Mouse (Mus musculus): Measurements from ENCODE around the gene Sbf2. TPM values are rescaled to one million over a fixed set of nuclear protein-coding genes. Genes with fewer than 3 reads are reported as not detected.

Gene Sbf2
- polyA plus RNA-seq, 1 experiment from 2014 or later = 38.5 TPM

DNA sequence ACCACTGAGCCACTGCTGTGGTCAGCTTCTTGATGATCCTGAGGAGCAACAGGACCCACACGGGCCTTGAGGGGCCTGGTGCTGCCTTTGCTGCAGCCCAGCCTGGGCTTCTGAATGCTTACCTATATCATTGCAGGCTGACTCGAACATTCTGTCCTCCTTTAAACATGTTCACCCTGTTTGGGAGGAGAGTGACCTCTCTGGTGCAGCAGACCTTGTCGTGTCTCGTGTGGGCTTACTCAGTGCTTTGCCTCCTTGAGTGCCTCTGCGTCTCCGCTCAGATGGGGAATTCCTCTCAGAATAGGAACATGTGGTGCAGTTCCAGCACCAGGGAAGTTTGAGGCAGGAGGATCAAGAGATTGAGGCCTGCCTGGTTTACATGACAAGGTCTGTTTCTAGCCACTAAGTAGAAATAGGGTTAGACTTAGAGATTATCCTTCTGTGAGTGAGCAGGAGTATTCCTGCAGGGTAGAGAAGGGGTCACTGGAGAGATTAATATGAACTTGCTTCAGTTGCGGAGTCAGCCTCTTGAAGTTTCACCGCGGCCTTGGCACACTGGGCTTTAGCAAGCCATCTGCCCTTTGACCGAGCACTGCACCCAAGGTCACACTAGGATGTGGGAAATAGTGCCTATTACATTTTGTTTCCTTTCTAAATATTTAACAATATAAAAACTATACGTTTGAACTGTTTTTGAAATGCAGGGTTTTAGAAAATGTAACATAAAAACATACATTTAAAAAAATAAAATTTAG is 356.3 kb downstream of the Sbf2 start:
- no peaks in the 10 kb centered on the region for H3K27me3 ChIP-seq
- 0 out of 2 replicates have a peak, but pooled peaks have one; percentile 49 for ATAC-seq (replicated peaks; ENCODE audit: low FRiP score)
- peak overlapping the region; percentile 49 for H3K27ac ChIP-seq
- peaks cover 27% of the 10 kb centered on the region for H3K4me1 ChIP-seq
- no peak overlapping the region for H3K4me3 ChIP-seq (replicated peaks)
- no peak overlapping the region for H3K9ac ChIP-seq
- H3K36me3 ChIP-seq = peaks cover 11% of the 10 kb centered on the region; the same call in 1 of the 2 replicates
- H3K9me3 ChIP-seq (replicated peaks) = no peaks in the 10 kb centered on the region
- no peak overlapping the region for H3K4me2 ChIP-seq
- WGBS = 55% methylated on average over 11 of the region's 11 CpGs

Other genes starting within 250 kb of the Sbf2 start
- gene Adm, start 12.7 kb upstream of the Sbf2 start, polyA plus RNA-seq (2015; fragmentation: Nextera tagmentation; extraction: Ambion mirVana) = 9.9 and 12.5 TPM in 2 replicates
- 7.1 and 9.8 TPM in 2 replicates for gene Ampd3, start 153.3 kb upstream of the Sbf2 start, polyA plus RNA-seq (2015; fragmentation: Nextera tagmentation; extraction: Ambion mirVana)
- 30.2 and 30.8 TPM in 2 replicates for gene Rnf141, start 229.5 kb upstream of the Sbf2 start, polyA plus RNA-seq (2015; fragmentation: Nextera tagmentation; extraction: Ambion mirVana)
- 6.5 and 9.1 TPM in 2 replicates for gene Lyve1, start 248.3 kb upstream of the Sbf2 start, polyA plus RNA-seq (2015; fragmentation: Nextera tagmentation; extraction: Ambion mirVana)

Measured in kidney, embryonic 15.5 days (tissue).